In the genomic region with DNA sequence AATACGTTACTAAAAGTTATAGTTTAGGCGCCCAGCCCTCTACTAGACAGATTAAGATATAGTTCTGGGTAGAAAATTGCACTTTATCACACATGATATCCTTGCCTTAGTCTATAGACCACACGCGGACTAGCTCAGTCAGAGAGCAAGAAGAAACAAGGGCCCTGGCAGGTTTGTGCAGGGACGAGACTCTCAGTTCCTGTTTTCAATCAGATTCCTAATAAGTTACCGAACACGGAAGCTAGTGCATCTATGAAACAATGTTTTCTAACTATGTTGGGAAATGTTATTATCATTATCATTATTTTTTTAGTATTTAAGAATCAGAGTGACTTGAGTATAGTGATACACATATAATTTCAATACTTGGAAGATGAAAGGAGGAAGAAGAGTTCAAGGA, we compare ENCODE assay signal across 34 mouse cellular contexts.
"Had no signal": no experiment of that assay in that cellular context is flagged by ENCODE, and none has a peak within 500 bp of the region (broad histone marks: within the 10 kb centered on the region; RNA-seq: fewer than 3 reads in every experiment).

No protein-coding gene starts in this region.

- H3K4me3 ChIP-seq: heart, embryonic 10.5 days; heart, embryonic 12.5 days; heart, embryonic 13.5 days; heart, embryonic 15.5 days; hindbrain, embryonic 10.5 days; hindbrain, embryonic 12.5 days; hindbrain, embryonic 13.5 days; hindbrain, embryonic 15.5 days; intestine, embryonic 15.5 days; kidney, embryonic 15.5 days; layer of hippocampus, adult 2 months; left cerebral cortex, adult 2 months had no signal

- H3K27ac ChIP-seq: heart, embryonic 10.5 days; heart, embryonic 13.5 days; heart, embryonic 15.5 days; hindbrain, embryonic 10.5 days; hindbrain, embryonic 12.5 days; hindbrain, embryonic 13.5 days; hindbrain, embryonic 14.5 days; hindbrain, embryonic 15.5 days; hindbrain, postnatal 0 days; intestine, embryonic 15.5 days; kidney, embryonic 15.5 days; kidney, postnatal 0 days; layer of hippocampus, adult 2 months; left cerebral cortex, adult 2 months had no signal

- H3K4me1 ChIP-seq: heart, embryonic 10.5 days; heart, embryonic 12.5 days; heart, embryonic 13.5 days; heart, embryonic 15.5 days; hindbrain, embryonic 10.5 days; hindbrain, embryonic 12.5 days; hindbrain, embryonic 13.5 days; hindbrain, embryonic 15.5 days; intestine, embryonic 15.5 days; kidney, embryonic 15.5 days had no signal

- H3K36me3 ChIP-seq: heart, embryonic 12.5 days; heart, embryonic 13.5 days; heart, embryonic 15.5 days; hindbrain, embryonic 10.5 days; hindbrain, embryonic 12.5 days; hindbrain, embryonic 13.5 days; hindbrain, embryonic 15.5 days; intestine, embryonic 15.5 days had no signal

- ATAC-seq: hindbrain, embryonic 16.5 days; hindbrain, postnatal 0 days; inflammation-experienced regulatory T-cells, adult 6 months; intestine, embryonic 15.5 days; intestine, embryonic 16.5 days; intestine, postnatal 0 days had no signal

- DNase-seq: heart, postnatal 10 days; heart, postnatal 14 days; heart, postnatal 36 days; kidney, adult 11 months; kidney, adult 18-20 months; kidney, adult 2 months; kidney, adult 8-10 months; kidney, adult 9 months; kidney, postnatal 14 days; kidney, postnatal 25 days; kidney, postnatal 36 days; kidney, postnatal 4 days; layer of hippocampus, adult 9-11 months; layer of hippocampus, postnatal 36 days had no signal

- H3K27me3 ChIP-seq: heart, embryonic 12.5 days; heart, embryonic 13.5 days; heart, embryonic 15.5 days; hindbrain, embryonic 12.5 days; hindbrain, embryonic 13.5 days; hindbrain, embryonic 15.5 days; intestine, embryonic 15.5 days; kidney, embryonic 15.5 days had no signal

- H3K9ac ChIP-seq: heart, embryonic 12.5 days; heart, embryonic 13.5 days; heart, embryonic 15.5 days; hindbrain, embryonic 12.5 days; hindbrain, embryonic 13.5 days; hindbrain, embryonic 14.5 days; hindbrain, embryonic 15.5 days; intestine, embryonic 15.5 days; kidney, embryonic 15.5 days had no signal

- H3K9me3 ChIP-seq: heart, embryonic 10.5 days; heart, embryonic 12.5 days; heart, embryonic 13.5 days; heart, embryonic 15.5 days; hindbrain, embryonic 10.5 days; hindbrain, embryonic 12.5 days; hindbrain, embryonic 13.5 days; hindbrain, embryonic 15.5 days; intestine, embryonic 15.5 days; kidney, embryonic 15.5 days had no signal

- H3K4me2 ChIP-seq: heart, embryonic 11.5 days; heart, embryonic 12.5 days; heart, embryonic 13.5 days; heart, embryonic 15.5 days; hindbrain, embryonic 12.5 days; hindbrain, embryonic 13.5 days; hindbrain, embryonic 14.5 days; hindbrain, embryonic 15.5 days; intestine, embryonic 15.5 days; kidney, embryonic 15.5 days had no signal
